Mouse (Mus musculus): Measurements from ENCODE around the gene Ccnl2.

The Ccnl2 gene

GRCm38 (mm10) chr4:155838187-155839153 is 26.2 kb downstream of the Ccnl2 start:
- no peak for DNase-seq (ENCODE audit: extremely low read depth, low read depth)

GRCm38 (mm10) chr4:155839483-155839910 is 27.2 kb downstream of the Ccnl2 start, which contains the start of gene Mxra8:
Gene Mxra8 (plus strand): TSS chr4:155839680.
- no peak for DNase-seq (ENCODE audit: extremely low read depth, low read depth)

GRCm38 (mm10) chr4:155840076-155841002 is 28.1 kb downstream of the Ccnl2 start:
- DNase-seq (ENCODE audit: extremely low read depth, low read depth): no peak

- peak; percentile 66 for DNase-seq (ENCODE audit: extremely low read depth, low read depth)
Observed at GRCm38 (mm10) chr4:155841003-155841454, 28.7 kb downstream of the Ccnl2 start.

DNA sequence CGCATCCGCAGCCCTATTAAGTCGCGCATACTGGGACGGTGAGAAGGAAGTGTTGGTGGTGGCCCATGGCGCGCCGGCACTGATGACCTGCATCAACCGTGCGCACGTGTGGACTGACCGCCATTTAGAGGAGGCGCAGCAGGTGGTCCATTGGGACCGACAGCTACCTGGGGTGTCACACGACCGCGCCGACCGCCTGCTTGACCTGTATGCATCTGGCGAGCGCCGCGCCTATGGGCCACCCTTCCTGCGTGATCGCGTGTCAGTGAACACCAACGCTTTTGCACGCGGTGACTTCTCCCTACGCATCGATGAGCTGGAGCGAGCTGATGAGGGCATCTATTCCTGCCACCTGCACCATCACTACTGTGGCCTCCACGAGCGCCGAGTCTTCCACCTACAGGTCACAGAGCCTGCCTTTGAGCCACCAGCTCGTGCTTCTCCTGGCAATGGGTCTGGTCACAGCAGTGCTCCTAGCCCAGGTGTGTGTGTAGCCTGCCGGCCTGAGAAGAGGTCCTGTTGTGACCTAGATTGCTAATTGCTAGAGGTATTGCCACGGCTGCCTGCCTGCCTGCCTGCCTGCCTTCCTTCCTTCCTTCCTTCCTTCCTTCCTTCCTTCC is 29.5 kb downstream of the Ccnl2 start:
- DNase-seq (ENCODE audit: extremely low read depth, low read depth): no peak

DNA sequence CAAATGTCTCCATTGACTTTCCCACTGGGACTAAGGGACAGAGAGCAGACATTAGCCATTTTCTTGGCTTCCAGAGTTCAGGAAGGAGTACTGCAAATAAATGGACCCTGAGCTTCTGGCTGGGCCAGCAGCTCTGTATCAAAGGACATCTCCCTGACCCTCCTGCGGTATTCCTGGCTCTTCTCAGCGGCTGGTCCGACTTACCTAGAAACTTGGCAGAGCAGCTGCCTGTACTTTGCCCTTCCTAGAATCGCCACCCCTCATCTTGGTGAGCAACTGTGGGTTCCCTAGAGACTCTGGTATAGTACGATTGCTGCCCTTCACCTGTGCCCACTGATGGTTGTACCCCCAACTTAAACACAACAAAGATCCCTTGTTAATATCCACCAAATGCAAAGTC is 30.9 kb downstream of the Ccnl2 start:
- no peak for DNase-seq (ENCODE audit: extremely low read depth, low read depth)

GRCm38 (mm10) chr4:155846871-155847578 is 34.7 kb downstream of the Ccnl2 start, which contains the start of gene Dvl1:
Gene Dvl1 (plus strand): TSS chr4:155847402.
- no peak for DNase-seq (ENCODE audit: extremely low read depth, low read depth)

GRCm38 (mm10) chr4:155847591-155848352 is 35.5 kb downstream of the Ccnl2 start:
- no peak for DNase-seq (ENCODE audit: extremely low read depth, low read depth)

DNA sequence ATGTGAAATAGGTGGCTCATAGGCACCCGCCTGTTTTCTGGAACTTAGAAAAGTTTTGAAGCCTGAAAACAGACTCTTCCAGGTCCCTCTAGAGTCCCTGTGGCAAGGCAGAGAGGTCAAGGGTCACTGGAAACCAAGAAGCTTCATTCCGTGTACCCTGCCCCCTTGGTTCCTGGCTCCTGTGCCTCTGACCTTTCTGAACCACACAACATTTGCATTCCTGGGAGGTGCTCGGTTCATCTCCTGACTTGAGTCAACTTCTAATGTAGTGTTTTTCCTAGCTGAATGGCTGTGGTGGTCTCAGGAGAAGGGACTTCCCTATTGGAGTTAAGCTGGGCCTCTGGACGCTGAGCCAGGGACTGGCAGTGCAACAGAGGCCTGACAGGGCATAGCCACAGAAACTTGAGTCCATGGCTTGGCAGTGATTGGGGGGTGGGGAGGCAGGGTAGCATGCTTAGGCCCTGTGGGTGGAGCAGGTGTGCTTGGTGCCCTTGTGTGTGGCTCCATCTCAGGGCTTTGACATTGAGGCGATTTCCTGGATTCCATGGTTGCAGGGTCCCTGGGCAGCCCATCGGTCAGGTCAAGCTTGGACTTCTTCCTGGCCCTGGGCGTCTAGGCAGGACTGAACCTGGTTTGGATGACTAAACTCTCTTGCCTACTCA is 36.3 kb downstream of the Ccnl2 start:
- no peak for DNase-seq (ENCODE audit: extremely low read depth, low read depth)

DNA sequence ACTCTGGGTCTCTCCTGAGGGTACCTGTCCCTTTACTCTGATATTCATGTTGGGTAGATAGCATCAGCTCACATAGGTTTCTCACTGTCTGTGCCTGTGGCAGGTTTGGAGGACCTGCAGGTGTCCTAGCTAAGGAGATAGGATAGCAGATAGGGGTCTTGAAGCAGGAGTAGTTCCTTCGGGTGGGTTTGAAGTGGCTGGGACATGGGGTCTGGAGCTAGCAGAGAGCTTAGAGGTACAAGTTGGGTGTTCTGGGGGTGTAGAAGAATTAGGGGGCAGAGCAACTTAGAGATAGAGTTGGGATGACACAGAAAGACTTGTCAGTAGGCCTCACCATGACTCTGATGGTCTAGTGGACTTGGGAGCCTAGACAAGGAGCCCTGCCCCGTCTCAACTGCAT is 37.1 kb downstream of the Ccnl2 start:
- no peak for DNase-seq (ENCODE audit: extremely low read depth, low read depth)

DNA sequence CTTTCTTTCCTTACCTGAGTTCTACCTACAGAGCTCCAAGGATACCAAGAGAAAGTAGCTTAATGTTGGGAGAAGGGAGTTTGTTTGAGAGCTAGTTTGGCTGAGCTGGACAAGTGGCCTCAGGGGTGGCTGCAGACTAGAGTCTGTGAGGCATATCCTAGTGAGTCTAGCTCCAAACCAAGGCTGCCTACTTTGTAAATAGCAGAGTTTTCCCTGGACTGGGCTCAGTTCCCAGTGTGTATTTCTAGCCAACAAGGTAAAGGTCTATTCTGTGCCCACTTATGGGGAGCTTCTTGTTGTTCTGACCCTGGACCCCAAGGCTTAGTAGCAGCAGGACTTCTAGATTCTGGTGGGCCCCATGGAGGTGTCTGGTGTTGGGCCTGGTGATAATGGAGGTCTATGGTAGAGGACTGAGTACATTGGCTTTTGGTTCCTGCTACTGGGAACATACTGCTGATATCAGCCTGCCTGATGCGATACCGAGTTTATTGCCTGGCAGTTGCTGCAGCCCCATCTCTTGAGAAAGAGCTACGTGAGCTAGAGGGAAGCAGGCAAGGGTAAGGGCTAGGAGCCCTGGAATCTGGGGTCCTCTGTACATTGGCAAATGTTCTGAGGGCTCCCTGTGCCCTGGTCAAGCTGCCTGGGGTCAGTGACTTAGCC is 37.6 kb downstream of the Ccnl2 start:
- no peak for DNase-seq (ENCODE audit: extremely low read depth, low read depth)

- no peak for DNase-seq (ENCODE audit: extremely low read depth, low read depth)
Observed at GRCm38 (mm10) chr4:155851368-155851767, 39.1 kb downstream of the Ccnl2 start.

DNA sequence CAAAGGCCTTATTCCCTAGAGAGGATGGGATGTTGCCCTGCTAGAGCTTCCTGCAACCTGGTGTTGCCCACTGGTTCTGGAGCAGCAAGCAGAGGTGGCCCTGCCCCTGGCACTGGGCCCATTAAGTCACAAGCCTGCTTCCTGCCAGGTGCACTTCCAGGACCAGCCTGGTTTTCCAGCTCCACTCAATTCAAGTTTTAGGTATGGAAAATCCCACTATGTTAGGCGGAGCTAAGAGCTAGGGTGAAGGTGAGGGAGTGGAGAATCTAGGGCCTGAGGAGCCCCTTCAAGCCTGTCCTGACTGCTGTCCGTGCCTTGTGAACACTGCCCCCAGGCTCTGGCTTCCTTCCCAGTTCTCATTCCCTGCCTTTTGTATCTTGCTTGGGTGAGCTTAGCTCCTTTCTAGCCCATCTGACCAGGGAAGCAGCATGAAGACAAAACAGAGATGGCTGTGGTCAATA is 39.7 kb downstream of the Ccnl2 start:
- no peak for DNase-seq (ENCODE audit: extremely low read depth, low read depth)

DNA sequence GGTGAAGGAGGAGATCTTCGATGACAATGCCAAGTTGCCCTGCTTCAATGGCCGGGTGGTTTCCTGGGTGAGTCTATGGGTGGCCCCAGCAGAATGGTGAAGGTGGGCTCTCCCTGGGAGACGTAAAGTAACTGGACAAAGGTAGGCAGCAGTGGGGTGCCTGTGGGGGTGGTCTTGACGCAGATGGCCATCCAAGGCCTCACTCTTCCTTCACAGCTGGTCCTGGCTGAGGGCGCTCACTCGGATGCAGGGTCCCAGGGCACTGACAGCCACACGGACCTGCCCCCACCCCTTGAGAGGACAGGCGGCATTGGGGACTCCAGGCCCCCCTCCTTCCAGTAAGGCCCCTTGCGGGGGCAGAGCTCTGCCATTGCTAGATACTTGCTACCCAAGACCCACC is 41.1 kb downstream of the Ccnl2 start:
- no peak for DNase-seq (ENCODE audit: extremely low read depth, low read depth)

DNA sequence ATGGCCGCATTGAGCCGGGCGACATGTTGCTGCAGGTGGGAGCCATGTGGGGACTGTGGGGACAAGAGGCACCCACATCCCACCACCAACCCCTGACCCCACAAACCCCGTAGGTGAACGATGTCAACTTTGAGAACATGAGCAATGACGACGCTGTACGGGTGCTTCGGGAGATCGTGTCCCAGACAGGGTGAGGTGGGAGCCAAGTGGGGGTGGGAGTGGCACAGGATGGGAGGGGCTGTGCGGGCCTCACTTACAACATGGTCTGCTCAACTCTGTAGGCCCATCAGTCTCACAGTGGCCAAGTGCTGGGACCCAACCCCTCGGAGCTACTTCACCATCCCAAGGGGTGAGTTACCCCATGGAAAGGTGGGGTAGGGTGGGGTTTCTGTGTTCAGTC is 42.7 kb downstream of the Ccnl2 start:
- DNase-seq (ENCODE audit: extremely low read depth, low read depth): no peak

GRCm38 (mm10) chr4:155856071-155856470 is 43.8 kb downstream of the Ccnl2 start:
- DNase-seq (ENCODE audit: extremely low read depth, low read depth): no peak

DNA sequence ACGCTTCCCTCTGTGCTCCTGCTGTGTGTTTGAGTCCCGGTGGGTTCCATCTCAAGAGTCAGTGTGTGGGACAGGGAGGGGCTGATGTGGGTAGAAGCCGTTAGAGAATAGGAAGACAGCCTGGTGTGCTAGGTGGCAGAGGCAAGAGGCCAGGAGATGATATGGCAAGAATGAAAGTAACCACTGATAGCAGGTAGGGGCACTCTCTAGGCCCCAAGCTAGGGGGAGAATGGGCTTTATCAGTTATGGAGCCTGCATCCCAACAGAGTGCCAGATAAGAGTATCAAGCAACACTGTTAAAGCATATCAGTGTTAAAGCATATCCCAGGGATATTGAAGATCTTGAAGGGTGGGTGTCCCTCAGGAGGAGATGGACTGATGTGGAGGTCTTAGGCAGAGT is 44.6 kb downstream of the Ccnl2 start:
- DNase-seq (ENCODE audit: extremely low read depth, low read depth): no peak

GRCm38 (mm10) chr4:155859318-155859717 is 47.0 kb downstream of the Ccnl2 start:
- no peak for DNase-seq (ENCODE audit: extremely low read depth, low read depth)

GRCm38 (mm10) chr4:155861787-155862186 is 49.5 kb downstream of the Ccnl2 start:
- DNase-seq (ENCODE audit: extremely low read depth, low read depth): no peak

All from MEL-GATA-1-ER (cell line).